Mouse (Mus musculus): Measurements from ENCODE around the gene Kcnc4. TPM values are rescaled to one million over a fixed set of nuclear protein-coding genes. Genes with fewer than 3 reads are reported as not detected.

Kcnc4 gene
- not detected for polyA plus RNA-seq (2014; fragmentation: Illumina TruSeq; extraction: RNeasy Lipid Tissue Mini Kit (QIAGEN cat#74804); ENCODE audit: low read depth, low replicate concordance)

GRCm38 (mm10) chr3:107459196-107459772 is at the start of gene Kcnc4:
Gene Kcnc4, minus strand, starts transcription at chr3:107459552.

Other genes with a start within 250 kb of the Kcnc4 start
- gene Cym, start 237.8 kb downstream of the Kcnc4 start, polyA plus RNA-seq (2014; fragmentation: Illumina TruSeq; extraction: RNeasy Lipid Tissue Mini Kit (QIAGEN cat#74804); ENCODE audit: low read depth, low replicate concordance): not detected
- not detected for gene A630076J17Rik, start 228.9 kb downstream of the Kcnc4 start, polyA plus RNA-seq (2014; fragmentation: Illumina TruSeq; extraction: RNeasy Lipid Tissue Mini Kit (QIAGEN cat#74804); ENCODE audit: low read depth, low replicate concordance)
- 1.4 TPM for gene Prok1, start 219.8 kb downstream of the Kcnc4 start, polyA plus RNA-seq (2014; fragmentation: Illumina TruSeq; extraction: RNeasy Lipid Tissue Mini Kit (QIAGEN cat#74804); ENCODE audit: low read depth, low replicate concordance)
- gene Lamtor5, start 180.7 kb downstream of the Kcnc4 start, polyA plus RNA-seq (2014; fragmentation: Illumina TruSeq; extraction: RNeasy Lipid Tissue Mini Kit (QIAGEN cat#74804); ENCODE audit: low read depth, low replicate concordance): 68.6 TPM
- gene Slc16a4, start 168.3 kb downstream of the Kcnc4 start, polyA plus RNA-seq (2014; fragmentation: Illumina TruSeq; extraction: RNeasy Lipid Tissue Mini Kit (QIAGEN cat#74804); ENCODE audit: low read depth, low replicate concordance): 0.29 TPM
- gene Rbm15, start 125.9 kb downstream of the Kcnc4 start, polyA plus RNA-seq (2014; fragmentation: Illumina TruSeq; extraction: RNeasy Lipid Tissue Mini Kit (QIAGEN cat#74804); ENCODE audit: low read depth, low replicate concordance): 7.9 TPM
- not detected for gene Slc6a17, start 58.5 kb upstream of the Kcnc4 start, polyA plus RNA-seq (2014; fragmentation: Illumina TruSeq; extraction: RNeasy Lipid Tissue Mini Kit (QIAGEN cat#74804); ENCODE audit: low read depth, low replicate concordance)
- not detected for gene Ubl4b, start 95.5 kb upstream of the Kcnc4 start, polyA plus RNA-seq (2014; fragmentation: Illumina TruSeq; extraction: RNeasy Lipid Tissue Mini Kit (QIAGEN cat#74804); ENCODE audit: low read depth, low replicate concordance)
- gene Alx3, start 135.5 kb upstream of the Kcnc4 start, polyA plus RNA-seq (2014; fragmentation: Illumina TruSeq; extraction: RNeasy Lipid Tissue Mini Kit (QIAGEN cat#74804); ENCODE audit: low read depth, low replicate concordance): not detected
- gene Gm10961, start 171.8 kb upstream of the Kcnc4 start, polyA plus RNA-seq (2014; fragmentation: Illumina TruSeq; extraction: RNeasy Lipid Tissue Mini Kit (QIAGEN cat#74804); ENCODE audit: low read depth, low replicate concordance): not detected
- gene Strip1, start 172.1 kb upstream of the Kcnc4 start, polyA plus RNA-seq (2014; fragmentation: Illumina TruSeq; extraction: RNeasy Lipid Tissue Mini Kit (QIAGEN cat#74804); ENCODE audit: low read depth, low replicate concordance): 4.0 TPM
- 120 TPM for gene Ahcyl1, start 237.0 kb upstream of the Kcnc4 start, polyA plus RNA-seq (2014; fragmentation: Illumina TruSeq; extraction: RNeasy Lipid Tissue Mini Kit (QIAGEN cat#74804); ENCODE audit: low read depth, low replicate concordance)

All from liver, adult 10 weeks (tissue).